Mouse (Mus musculus): ENCODE results near the gene Fcrla.

Fcrla gene

DNA sequence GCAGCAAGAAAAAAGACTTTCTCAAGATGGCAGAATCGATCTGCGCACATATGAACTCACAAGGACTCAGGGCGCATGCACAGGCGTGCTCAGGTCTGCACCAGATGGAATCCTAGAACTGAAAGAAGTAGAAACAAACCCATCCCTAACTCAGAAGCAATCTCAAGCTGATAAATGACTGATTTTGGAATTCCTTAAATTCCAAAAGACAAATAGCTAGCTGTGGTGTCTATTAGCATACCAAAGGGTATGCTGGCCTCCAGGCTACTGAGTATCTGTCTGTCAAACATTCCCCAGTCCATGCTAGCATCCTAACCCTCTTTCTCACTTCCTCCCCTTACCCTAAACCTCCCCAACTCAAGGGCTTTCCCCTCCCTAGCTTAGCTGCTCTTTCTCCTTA is 38.1 kb downstream of the Fcrla start:
- no peak for DNase-seq (ENCODE audit: low spot score in 2 of 2)

DNA sequence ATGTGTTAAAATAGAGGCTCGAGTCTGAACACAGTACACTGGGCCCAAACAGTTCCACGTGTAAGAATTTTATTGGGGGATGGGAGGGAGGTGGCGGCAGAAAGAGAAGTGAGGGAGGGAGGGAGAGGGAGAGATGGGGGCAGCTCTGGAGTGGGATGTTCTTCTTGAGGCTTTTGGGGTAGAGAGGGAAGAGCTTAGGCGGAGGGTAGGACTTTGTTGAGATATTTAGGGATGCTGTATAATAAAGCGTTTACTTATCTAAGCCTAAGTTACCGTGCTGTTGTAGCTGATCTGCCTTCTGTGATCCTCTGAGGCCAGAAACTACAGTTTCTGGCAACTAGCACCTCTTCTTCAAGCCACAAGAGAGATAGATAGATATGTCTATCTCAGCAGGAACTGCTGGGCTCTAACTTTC is 41.3 kb downstream of the Fcrla start:
- DNase-seq (ENCODE audit: low spot score in 2 of 2), result no peak

DNA sequence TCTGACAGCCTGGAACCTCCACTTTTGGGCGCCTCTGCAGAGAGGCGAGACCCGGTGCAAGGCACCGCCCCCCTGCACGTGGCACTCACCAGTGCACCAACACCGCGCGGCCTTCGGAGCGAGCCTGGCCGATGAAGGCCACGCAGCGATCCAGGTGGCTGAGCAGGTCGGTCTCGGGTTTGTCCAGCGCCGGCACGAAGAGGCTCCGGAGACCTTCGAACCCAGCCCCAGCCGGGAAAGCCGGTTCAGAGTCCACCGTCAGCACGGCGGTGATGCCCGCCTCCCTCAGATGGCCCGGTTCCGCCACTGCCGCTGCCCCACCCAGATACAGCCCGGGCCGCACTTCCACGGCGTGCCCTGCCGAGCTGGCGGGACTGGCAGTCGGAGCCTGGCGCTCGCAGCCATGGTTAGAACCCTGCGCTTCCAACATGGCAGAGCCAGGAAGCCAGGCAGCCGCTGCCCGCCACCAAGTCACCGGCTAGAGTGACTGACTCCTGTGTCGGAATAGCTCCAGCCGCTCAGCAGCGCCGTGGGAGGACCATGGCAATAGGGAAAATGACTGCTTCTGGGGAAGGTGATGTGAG is 42.3 kb downstream of the Fcrla start, which contains the start of the genes Gm26620 and Dusp12:
TSS of gene Gm26620 (plus strand) at position 88 of the 584 bp plus-strand sequence.
TSS of gene Dusp12 (minus strand) at position 563 of the 584 bp plus-strand sequence.
- DNase-seq (ENCODE audit: low spot score in 2 of 2), result peak; percentile 86 to 92

DNA sequence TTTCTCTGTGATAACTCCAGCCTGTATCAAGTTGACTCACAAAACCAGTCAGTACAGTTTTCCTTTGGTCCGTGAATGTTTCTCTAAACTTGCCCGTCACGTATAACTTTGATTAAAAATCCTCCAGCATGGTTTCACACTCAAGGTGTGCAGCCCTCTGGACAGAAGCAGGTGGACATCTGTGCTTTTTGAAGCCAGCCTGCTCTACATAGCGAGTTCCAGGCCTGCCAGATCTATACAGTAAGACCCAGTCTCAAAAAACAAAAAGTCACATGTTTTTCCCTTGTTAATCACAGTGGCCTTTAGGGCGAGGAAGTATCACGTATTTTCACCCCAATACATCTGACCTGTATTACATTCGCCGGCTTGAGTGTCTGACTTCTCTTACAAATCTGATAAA is 43.0 kb downstream of the Fcrla start:
- no peak for DNase-seq (ENCODE audit: low spot score in 2 of 2)

DNA sequence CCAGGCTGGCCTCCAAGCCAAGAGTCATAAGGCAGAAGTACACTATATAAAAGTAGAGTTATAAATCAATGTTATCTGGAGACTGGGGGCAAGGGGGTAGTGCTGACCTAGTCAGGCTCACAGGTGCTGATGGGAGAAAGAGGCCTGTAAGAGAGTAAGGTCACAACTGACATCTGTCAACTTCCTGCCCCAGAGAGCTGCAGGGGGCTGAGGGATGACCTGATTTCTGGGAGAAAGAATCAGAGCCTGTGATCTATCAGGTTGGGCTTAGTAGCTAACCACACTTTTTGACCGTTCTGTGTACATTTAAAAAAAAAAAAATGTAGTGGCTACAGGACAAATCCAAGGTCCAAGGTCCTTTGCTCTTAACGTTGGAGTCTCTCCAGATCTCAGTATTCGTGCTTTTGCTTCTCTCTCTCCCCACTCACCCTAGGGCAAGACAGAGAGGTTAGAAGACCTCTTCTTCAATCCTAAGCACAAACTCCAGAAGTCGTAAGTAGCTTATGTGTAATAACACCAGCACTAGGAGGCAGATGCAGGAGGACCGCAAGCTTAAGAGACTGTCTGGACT is 44.4 kb downstream of the Fcrla start:
- no peak for DNase-seq (ENCODE audit: low spot score in 2 of 2)

DNA sequence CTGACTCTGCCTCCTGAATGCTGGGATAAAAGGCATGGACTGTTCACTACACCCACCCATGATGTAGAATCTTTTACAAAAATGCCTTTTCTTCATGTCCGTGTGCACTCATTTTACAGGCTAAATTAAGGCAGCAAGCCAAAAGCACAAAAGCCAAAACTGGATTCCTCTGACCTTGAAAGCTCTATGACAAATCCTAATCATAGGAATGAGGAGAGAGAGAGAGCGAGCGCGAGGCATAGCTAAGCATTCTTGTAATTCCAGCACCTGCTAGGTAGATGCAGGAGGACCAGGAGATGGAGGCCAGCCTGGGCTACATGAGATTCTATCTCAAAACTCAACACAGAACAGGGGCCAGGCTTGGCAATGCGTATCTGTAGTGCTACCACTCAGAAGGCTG is 50.5 kb downstream of the Fcrla start:
- DNase-seq (ENCODE audit: low spot score in 2 of 2), result no peak

DNA sequence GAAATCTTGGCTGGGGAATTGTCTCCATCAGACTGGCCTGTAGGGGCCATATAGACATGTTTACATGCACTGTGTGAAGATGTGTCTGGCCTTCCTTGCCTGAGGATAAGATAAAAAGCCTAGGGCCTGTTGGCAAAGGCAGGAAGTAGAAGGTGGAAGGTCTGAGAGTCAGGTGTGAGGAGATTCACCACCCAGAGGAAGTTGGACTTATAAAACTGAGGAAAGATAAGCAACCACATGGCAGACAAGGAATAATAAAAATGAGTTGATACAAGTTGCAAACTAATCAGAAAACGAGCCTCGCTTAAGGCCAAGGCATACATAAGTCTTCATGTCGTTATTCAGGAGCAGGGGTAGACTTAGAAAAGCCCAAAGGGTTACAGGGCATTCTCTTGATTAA is 51.7 kb downstream of the Fcrla start:
- DNase-seq (ENCODE audit: low spot score in 2 of 2), result no peak

DNA sequence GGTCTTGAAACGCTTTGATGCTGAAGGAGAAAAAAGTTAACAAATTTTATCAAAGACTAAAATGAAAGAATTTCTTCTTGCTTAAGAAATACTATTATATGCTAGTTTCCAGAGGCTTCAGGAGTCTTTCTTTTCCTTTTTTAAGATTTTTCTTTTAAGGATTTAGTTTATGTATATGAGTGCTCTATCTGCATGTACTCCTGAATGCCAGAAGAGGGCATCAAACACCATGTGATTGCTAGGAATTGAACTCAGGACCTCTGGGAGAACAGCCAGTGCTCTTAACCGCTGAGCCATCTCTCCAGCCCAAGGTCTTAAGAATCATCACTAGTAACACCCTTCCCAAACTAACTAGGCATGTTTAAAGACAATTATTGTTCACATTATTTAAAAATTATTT is 55.4 kb downstream of the Fcrla start:
- no peak for DNase-seq (ENCODE audit: low spot score in 2 of 2)

DNA sequence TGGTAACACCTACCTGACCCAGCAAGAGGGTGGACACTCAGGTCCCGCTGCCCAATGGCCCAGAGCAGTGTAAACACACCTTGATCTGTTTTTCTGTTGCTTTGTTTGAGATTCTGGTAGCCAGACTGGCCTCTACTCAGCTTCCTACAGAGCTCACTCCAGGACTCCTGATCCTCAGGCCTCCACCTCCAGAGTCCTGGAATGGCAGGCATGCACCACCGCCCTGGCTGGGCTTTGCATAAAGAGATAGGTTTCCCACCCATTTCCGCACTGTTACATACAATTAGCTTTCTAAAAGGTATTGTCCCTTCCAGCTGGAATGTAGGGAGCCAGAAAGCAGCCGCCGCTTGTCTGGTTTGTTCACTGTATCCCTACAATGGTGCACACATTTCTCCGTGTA is 56.0 kb downstream of the Fcrla start:
- no peak for DNase-seq (ENCODE audit: low spot score in 2 of 2)

DNA sequence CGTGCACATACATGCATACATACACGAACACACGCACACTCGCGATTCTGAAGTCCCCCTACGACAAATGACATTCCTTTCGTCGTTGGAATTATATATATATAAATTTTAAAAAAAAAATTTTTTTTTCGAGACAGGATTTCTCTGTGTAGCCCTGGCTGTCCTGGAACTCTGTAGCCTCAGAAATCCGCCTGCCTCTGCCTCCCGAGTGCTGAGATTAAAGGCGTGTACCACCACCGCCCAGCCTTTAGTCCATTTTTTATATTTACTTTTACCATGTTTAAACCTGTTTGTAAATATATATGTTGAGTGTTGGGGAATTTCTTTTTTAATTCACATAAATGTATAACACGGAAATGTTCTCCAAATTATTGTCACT is 58.5 kb downstream of the Fcrla start:
- no peak for DNase-seq (ENCODE audit: low spot score in 2 of 2)

DNA sequence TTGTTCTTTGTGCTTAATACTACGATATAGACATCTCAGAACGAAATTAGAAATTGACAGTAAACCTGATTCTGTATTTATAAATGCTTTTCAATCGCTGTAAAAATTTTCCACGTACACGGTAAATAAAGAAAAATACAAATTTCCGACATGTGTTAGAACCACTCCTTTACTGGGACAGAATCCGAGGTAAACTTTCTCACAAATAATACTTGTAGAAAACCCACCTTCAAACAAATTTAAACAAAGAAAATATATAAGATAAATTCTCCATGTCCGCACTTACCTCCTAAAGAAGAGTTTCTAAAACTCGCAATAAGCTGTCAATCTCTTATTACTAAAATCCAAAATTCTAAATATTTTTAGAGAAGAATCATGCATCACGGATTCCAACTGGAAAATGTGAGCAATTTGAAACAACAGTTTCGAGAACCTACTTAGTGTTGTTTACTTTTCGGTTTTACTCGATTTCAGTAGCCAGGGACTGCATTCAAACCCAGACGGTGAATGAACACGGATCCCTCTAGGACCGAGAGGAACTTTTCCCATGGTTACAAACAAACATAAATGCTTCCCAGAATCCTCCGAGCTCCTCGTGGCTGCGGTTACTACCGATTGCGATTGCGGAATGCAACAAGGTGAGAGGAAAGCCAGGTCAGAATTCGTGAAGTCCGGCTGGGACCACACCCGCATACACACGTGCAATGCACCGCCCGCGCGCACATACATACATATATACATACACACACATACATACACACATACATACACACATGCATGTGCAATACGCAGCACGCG is 59.1 kb downstream of the Fcrla start:
- DNase-seq (ENCODE audit: low spot score in 2 of 2), result peak; percentile 79 to 91

DNA sequence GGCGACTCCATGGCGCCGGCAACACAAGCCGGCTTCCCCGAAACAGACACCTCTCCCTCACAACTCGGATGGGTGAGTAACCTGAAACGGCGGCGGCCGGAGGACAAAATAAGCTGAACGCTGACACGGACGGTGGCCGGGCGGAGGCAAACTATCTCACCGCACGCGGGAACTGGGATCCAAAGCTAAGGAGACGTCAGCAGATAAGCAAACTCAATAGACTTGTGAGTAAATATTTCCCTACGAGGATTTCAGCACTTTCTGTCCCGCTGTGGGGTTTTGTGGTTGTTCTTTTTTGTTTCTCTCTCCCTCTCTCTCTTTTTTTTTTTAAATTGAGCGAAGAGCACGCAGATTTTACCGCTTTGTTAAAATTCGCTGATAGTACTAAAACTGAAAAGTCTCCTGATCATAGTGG is 59.7 kb downstream of the Fcrla start, which contains the start of gene Atf6:
TSS of gene Atf6 (minus strand) at position 81 of the 415 bp plus-strand sequence.
- DNase-seq (ENCODE audit: low spot score in 2 of 2), result peak; percentile 97 to 98
